Mouse (Mus musculus) megakaryocyte-erythroid progenitor cell, adult 5-6 weeks (primary cell): ENCODE data around the gene Ccdc155. TPM values are rescaled to one million over a fixed set of nuclear protein-coding genes. Genes with fewer than 3 reads are reported as not detected.

Experiments used
- ATAC-seq: replicated peaks from 2 replicates; pipeline ENCODE4 v1.8.0; 2016; ENCODE audit warnings: mild to moderate bottlenecking, inconsistent platforms; ENCODE audit not compliant: severe bottlenecking, poor library complexity, low FRiP score, low TSS enrichment
- total RNA-seq, 2 experiments: library from RNA; stranded (forward) in 1 of 2; stranded (reverse) in 1 of 2; fragments of 200-1000, 215-1000 nt in 1 of 2; fragments of >200 nt in 1 of 2; fragmentation: Nextera tagmentation in 1 of 2; gene quantifications; 2 replicates each; pipeline ENCODE4 v1.2.3; 2014 to 2017

Gene Ccdc155
- total RNA-seq (2014; fragmentation: Nextera tagmentation) (0.89 and 2.0 TPM in 2 replicates), total RNA-seq (2017) (0.52 and 1.1 TPM in 2 replicates)

DNA sequence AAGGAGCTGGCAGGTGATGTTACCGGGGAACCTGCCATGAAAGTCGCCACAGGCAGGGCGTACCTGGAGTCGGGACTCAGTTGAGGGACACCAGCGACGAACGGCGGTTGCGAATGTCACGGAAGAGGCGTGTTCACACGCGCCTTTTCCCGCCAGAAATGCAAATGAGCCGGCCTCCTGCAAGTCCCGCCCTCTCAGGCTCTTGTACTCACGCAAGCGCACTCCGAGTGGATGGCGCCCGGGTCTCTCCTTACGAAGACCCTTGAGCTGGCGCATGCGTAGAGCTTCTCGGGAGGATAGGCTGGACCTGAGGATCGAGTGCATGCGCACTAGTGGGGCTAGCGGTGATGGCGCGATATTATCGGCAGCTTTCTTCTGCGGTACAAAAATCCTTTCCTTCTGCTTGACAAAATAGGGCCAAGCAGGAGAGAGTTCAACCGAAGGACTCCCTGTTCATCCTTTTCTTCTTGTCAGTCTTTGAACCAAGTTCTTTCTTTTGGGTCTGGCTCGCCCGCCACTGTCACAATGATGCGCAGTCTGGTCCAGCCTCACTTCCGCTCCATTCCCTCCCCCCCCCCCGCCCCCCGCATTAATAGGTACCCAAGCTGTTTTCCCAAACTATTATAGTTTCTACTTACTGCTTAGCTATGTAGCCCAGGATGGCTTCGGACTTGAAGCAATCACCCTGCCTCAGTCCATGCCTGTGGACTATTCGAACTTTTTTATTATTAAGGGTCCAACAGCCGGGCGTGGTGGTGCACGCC is at the start of gene Ccdc155:
Gene Ccdc155 (minus strand): TSS at position 513 of the 764 bp plus-strand sequence.
- ATAC-seq = peak; percentile 95

DNA sequence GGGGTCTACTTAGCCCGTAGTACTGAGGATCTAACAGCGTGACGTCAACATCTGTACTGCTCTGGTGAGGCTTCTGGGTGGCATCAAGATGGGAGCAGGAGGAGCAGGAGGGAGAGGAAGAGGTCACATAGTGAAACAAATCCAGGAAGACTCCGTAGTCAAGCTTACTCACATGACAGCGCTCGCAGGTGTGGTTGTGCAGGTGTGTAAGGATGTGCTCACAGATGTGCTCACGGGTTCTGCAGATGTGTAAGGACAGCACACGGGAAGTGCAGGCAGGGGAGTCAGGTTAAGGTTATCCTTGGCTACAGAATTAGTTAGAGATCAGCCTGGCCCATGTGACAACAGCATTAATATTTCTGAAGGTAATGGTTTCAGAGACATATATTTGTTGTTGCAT is 49.1 kb upstream of the Ccdc155 start:
- ATAC-seq = no peak

DNA sequence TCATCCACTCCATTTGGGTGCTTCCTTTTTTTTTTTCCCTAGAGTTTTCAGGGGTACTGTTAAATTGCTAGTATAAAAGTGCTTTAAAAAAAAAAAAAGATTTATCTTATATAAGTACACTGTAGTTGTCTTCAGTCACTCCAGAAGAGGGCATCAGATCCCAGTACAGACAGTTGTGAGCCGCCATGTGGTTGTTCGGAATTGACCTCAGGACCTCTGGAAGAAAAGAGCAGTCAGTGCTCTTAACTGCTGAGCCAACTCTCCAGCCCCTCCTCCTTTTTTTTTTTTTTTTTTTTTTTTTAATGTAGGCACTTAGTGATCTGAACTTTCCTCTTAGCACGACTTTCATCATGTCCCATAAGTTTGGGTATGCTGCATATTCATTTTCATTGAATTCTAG is 43.0 kb upstream of the Ccdc155 start:
- ATAC-seq = no peak

DNA sequence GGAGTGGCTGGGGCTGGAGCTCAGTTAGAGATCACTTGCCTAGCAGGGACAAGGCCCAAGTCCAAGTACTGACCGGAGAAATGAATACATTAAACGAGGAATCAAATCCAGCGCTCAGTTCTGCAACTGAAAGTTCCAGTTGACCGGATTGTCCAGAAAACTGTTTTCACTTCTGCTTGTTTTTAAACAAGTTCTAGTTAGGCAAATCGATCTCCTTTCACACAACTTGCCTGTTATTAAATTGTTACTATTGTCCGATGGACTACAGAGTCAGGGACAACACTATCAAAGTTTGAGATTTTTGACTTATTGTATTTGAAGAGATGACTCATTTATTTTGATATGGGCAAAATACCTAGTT is 36.7 kb upstream of the Ccdc155 start:
- ATAC-seq = no peak

DNA sequence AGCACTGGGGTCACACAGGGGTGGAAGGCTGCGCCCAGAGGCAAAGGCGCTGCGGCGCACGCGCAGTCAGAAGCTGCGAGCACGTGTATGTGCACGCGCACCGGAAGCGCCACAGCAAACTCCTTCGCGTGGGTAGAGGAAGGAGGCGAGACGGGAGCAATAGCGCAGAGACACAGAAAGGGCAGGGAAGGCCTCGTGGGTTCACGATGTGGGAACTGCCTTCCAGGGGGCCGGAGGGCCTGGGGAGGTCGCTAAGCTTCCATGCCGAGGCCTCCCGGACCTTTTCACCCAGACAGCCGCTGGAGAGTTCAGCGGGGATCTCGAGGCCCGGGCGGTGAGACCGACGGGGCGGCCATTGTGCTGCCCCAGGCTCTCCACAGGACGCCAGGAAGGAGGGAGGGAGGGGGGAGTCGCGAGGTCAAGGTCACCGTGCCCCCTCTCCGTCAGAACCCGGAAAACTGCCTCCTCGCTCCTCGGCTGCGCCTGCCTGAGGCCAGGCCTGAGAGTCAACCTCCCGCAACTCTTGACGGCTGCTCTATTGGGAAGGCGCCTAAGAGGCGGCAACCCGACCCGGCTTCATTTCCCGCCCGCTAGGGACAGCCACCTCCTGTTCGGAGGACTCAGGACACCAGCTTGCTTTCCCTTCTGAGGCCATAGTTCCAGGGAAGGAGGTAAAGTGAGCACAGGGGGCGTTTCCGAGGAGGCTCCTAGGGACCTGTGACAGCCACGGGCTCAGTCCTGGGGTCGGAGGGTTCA is 36.1 kb upstream of the Ccdc155 start, which contains the start of gene Slc6a16:
Gene Slc6a16 (plus strand): TSS at position 453 of the 756 bp plus-strand sequence.
- ATAC-seq = no peak

DNA sequence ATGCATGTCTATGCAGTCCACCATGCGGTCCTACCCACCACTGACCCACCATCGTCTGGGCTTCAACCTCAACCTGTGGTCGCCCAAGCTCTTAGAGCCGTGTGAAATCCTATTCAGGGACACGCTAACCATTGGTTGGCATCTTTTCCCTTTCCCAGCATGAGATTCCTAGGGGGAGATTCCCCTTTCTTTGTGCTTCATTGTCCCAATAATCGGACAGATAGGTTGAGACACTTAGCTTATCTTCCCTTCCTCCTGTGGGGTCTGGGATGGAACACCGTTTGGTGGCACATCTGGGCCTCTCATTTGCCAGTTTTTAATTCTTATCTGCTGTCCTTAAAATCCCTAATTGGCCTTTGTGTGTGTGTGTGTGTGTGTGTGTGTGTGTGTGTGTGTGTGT is 35.4 kb upstream of the Ccdc155 start:
- no peak for ATAC-seq

DNA sequence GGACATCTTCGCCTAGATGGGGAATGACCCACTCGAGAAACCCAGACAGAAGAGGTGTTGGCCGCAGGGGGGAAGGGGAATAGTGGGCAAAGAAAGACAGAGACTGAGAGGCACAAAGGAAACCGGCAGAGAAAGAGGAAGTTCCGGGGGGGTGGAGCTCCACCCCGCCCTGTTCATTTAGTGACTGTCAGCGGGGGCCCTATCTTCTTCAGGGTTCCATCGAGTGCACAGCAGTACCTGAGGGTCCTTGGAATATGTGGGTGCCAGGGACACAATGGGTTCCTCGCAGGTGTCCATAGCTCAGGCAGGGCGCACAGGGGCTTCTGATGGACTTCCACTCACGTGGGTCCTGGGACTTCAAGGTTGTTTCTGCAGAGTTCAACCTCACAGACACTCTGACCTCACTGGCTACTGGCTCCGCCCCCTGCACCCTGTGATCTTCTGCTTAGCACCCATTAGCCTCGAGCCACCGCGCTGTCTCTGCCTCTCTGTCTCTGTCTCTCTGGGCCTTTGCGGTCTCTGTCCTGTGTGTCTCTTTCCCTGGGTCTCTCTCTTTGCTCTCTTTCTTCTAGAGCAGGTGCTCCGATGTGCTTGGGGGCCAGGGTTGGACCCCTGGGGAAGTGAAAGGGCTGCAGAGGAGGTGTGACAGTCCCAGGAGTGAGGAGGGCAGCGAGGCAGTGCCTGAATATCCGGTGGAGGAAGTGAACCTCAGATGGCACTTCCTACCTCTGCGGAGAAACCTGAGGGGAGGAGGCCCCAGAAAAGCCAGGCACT is 34.2 kb upstream of the Ccdc155 start, which contains the start of gene Cd37:
Gene Cd37 (minus strand): TSS at position 393 of the 774 bp plus-strand sequence.
- ATAC-seq = peak; percentile 90

DNA sequence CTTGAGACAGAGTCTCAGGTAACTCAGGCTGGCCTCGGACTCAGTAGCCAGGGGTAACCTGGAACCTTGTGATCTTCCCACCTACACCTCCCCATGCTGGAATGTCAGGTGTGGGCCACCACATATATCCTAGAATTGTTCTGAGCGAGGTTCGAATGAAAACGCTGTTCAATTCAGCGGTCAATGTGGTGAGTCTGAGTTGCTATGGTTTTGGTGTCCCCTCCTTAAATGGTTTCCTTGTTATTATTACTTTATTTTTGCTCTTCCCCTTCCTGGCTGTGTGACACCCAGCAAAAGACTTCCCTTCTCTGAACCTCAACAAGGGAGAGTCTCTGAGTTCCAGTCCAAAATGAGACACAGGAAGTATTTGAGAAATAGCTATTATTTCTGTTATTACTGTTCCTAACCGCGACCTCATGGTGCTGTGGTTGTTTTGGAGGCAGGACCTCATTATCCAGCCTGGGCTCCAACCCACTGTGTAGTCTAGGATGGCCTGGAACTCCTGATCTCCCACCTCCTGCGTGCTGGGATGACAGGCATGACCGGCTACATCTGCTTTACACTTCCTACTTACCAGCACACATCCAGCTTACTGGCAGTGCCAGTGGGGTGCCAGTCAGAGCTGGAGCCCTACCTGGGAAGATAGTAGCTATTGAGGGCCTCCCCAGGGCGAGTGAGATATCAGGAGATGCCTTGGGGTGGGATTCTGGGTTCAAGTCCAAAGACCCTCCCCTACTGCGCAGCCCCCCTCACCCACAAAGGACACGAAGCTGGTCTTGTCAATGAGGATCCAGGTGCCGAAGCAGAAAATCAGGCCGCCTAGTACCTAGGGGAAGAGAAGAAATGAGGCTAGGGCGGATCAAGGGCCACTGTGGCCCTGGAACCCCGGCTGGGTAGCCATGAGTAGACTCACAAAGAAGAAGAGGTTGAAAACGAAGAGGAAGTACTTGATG is 33.3 kb upstream of the Ccdc155 start:
- ATAC-seq = peak; percentile 8; the same call in 1 of the 2 replicates

DNA sequence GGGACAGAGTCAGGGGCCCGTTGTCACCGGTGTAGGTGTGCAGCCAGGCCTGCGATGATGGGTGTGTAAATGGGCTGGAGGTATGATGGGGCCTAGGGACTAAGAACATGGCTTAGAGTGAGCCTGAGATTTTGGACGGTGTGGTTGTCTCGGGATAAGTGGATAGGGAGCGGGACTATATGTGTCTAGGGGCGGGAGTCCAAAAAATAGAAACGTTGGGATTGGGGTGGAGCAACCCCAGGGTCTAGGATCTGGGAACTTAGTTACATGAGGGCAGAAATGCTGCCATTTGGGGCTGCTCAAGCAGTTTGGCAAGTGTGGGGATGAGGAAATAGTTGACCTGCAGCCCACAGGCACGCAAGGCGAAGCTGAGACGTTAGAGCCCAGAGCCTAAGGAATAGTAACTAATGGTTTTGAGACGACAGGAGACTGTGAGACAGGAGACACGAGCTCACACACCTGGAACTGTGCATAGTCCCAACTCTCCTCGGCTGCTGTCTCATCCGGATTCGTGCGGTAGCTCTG is 31.0 kb upstream of the Ccdc155 start:
- ATAC-seq = no peak

DNA sequence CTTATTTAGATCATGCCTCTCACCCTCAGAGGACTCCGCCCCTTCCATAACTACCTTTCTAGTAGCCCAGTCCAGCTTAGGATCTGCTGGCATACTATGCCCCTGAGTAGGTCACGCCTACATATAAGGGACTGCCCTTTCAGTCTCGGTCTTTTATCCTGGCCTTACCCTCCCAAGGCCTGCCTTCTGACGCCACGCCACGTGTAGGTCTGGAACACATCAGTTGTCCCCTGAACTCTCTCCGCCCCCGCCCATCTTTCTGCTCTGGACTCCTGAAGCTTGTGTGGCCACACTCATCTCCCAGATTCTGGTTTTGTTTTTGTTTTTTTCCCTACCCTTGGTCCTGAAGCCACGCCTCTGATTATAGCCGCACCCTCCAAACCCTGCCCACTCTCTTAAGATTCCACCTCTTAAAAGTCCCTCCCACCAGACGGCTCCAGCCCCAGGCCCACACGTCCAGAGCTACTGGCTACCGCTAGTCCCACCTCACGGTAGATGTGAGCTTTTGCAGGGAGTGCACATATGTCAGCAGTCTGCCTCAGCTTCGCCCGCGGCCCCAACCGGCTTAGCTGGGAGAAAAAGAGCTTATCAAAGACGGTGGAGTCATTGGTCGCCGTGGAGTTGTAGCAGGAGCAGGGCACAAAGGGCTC is 30.4 kb upstream of the Ccdc155 start:
- no peak for ATAC-seq

DNA sequence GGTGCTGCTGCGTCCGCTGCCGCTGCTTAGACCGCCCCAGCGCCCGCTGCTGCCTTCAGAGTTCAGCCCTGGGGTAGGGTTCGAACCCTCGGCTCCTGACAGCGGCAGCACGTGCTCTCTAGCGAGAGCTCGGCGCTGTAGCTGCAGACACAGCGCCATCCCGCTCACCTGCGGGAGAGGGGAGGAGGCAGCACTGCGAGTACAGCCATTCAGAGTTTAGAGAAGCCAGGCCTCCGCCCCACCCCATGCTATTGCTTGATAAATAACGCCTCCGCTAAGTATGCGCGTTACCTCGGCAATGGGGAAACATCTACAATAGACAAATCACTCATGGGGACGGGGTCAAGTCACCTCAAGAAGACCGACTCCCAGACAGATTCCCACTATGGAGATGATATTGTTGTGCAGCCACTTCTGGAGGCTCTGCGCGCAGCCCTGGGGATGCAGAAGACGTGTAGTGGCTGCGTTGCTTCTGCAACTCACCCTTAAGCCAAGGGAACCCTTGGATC is 29.7 kb upstream of the Ccdc155 start:
- no peak for ATAC-seq

DNA sequence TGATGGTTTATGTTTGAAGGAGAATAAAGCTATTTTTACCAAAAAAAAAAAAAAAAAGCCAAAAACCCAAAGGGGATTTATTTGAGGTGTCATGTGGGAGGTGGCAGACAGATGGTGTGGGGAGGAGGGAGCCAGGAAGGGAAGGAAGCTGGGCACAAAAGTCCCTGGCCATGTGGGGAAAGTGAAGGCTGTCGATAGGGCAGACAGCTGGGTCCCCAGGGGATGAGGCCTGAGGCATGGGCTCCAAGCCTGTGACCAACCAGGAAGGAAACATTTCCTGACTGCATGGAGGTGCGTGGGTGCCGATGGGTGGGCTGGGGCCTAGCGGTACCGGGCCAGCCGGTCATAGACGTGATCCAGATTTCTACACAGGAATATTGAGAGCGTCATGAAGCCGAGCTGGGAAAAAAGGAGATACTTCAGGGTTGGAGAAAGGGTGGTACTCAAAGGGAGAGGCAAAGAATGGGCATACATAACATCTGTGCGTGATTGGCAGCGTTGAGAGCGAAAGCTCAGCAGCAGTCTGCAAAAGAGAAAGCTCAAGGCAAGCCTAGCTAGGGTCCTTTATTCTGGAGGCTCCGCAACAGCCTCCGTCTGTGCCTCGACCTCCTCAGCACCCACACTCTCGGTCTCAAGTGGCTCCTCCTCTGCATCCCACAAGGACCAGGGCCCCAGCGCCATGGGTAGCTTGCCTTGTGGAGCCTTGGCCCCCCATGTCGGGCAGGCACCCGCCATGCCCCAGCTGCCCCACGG is 29.1 kb upstream of the Ccdc155 start:
- ATAC-seq = no peak

DNA sequence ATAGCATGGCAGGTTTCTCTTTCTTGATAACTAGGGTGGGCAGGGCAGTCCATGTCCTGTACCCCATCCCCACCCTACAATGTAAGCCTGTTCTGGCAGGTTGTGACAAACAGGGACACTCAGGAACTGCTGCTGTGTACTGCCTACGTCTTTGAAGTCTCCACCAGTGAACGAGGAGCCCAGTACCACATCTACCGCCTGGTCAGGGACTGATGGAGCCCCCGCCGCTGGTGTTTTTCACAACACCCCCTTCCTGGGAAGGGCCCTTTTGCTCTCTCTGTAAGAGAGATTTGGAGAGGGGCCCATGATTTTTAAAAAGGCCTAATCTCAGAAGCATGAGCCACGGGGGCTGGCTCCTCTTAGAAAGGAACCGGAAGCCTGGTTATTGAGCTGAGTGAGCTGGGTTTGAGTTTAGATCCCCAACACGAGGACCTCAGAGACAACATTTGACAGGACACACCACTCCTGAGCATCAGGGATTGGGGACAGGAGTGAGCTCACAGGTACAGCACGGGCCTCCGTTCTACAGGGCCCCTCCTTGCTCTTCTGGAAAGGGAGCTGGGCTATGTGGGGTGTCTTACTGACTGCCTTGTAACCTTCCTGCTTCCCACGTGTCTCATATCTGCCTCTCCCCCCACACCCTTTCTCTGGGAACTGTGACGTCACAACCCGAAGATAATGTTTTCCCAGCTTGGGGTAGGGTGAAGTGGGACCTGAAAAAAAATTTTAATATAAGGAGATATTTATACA is 28.2 kb upstream of the Ccdc155 start:
- ATAC-seq = no peak

DNA sequence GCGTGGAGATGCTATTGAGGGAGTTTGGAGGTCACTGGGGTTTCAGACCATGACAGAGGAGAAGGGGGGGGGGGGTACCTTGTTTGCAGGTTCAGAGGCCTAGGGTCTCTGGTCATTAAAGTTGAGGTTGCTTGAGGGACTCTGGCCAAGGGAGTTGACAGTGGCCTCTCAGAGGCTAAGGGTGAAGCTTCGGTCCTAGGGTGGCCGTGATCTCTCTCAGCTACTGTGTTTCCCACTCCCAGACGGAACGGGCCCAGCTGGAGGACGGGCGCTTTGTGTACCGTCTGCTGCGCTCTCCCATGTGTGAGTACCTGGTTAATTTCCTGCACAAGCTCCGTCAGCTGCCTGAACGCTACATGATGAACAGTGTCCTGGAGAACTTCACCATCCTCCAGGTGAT is 27.2 kb upstream of the Ccdc155 start:
- no peak for ATAC-seq

DNA sequence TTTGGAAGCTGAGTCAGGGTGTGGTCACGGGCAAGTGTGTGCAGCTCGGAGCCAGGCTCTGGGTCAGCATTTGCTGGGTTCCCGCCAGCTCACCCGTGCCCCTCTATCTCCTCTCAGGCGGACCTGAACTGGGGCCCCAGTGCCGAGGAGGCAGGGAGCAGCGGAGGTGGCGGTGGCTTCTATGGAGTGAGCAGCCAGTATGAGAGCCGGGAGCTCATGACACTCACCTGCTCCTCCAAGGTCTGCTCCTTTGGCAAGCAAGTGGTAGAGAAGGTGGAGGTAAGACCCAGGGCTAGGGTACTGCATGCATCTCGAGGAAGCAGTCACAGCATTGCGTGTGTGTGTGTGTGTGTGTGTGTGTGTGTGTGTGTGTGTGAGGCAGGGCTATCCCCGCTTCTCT is 26.5 kb upstream of the Ccdc155 start:
- no peak for ATAC-seq

DNA sequence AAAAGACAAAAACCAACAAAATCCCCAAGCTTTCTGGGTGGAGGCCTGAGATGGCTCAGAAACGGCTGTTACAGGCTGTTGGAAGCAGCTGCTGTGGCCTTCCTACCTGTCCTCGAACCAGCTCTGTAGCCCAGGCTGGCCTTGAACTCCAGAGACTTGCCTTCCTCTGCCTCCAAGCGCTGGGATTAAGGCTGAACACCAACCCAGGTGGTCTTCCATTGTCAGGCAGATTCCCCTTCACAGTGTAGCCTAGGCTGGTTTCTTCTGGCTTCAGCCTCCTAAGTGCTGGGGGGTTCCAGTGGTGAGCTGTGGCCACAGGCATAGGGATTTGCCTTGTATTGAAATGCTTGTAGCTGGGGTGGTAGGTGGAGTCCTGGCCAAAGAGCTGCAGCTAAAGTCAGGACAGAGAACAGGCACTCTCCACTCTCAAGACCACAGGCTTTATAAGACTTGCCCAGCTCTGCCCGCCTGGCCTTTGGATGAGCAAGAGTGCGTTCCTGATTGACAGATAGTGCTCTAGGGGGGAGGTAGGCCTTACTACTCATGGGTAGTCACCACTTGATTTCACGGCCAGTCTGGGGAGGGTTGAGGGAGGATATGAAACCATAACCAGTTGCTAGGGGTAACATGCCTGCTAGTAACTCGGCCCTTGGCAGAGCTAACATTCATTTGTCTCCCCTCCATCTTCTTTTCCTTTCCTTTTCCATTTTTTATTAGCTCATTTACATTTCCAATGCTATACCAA is 24.9 kb upstream of the Ccdc155 start:
- ATAC-seq = no peak
